Mouse (Mus musculus): ENCODE results near the gene Sco2.

Gene Sco2

GRCm38 (mm10) chr15:89373762-89374248 lies at the start of gene Sco2:
TSS of gene Sco2 (minus strand) at chr15:89373846.
- DNase-seq, result peak; percentile 95

DNA sequence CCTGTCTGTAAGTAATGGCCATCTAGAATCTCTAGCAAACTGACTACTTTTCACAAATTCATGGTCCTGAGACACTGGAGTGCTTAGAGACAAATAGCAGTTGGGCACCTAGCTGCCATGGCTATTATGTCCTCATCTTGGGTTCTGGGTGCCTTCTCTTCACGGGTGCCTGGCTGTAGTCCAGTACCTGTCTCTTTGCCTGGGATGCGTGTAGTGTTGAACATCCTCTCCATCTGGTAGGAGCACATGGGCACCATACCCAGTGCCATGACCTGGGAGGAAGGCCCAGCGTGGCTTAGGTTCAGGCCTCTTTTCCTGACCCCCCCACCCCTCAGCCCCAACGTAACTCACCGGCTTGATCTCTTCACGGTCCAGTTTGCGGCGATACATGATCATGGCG lies 48.3 kb upstream of the Sco2 start:
- DNase-seq, result no peak

GRCm38 (mm10) chr15:89415282-89415681 lies 41.6 kb upstream of the Sco2 start:
- no peak for DNase-seq

DNA sequence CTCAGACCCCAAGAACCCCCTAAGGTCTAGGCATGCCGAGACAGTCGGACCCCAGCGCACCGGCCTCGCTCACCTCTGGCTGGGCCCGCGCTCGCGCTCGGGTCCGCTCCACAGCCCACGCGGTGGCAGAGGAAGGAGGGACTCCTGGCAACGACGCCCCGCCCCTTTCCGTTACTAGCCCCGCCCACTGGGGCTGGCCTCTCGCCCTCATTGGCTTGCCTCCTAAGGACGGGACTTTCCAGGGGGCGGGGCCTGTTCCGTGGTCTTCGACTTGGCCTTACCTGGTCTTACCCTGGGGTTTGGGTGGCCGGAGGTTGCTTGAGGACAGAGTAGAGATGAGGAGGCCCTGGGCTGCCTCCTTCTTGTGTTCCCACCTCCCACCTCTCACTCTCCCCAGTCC lies 36.5 kb upstream of the Sco2 start, which contains the start of gene Syce3:
Gene Syce3, minus strand, starts transcription at position 386 of the 400 bp plus-strand sequence.
- DNase-seq, result no peak

- no peak for DNase-seq
Measured at GRCm38 (mm10) chr15:89406691-89407090, 33.0 kb upstream of the Sco2 start.

DNA sequence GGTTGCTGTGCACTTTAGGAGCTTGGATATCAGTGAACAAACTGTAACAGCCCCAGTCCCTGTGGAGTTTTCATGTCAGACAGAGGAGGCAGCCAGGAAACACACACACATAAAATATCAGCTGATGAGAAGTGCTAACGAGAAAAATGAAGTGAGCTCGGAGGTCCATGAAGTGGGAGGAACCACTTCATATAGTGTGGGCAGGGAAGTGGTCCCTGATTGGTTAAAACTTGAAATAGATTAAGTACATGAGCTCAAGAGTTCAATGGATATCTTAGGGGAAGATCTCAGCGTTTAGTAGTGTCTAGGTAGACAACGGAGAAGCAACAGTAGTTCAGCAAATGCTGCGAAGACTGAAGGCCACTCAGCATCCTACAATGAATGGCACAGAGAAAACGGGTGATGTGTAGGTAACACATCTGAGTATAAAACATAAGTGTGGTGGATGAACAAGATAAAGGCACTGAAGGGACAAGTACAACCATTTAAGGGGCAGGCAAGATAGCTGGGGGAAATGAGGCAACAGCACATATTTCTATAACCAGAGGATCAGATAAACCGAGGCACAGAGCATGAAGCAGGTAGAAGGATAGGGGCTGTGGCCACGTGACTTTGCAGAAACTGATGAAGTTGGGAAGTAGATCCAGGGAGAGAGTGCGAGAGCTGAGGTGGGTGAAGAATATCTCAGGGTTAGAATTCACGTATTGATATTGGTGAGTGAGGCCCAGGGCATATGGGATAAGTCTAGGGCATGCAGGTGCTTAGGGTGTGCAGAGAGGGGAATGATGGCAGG lies 31.4 kb upstream of the Sco2 start:
- no peak for DNase-seq

GRCm38 (mm10) chr15:89402471-89402870 lies 28.8 kb upstream of the Sco2 start:
- no peak for DNase-seq

DNA sequence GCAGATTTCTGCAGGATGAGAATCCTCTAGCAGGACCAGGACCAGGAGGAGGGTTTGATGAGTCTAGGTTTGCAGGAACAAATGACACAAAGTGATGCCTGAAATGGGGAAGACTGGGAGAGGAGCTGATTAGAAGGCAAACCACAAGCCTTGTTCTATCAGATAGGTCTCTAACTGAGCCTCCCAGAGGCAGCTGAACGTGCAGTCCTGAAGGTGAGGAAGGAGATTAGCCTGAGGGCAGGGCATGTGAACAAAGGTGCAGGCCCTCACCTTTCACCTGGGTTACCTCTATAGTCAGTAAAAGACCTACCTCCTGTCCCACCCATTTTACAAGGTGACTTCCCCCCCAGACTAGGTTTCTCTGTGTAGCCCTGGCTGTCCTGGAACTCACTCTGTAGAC lies 26.1 kb upstream of the Sco2 start:
- DNase-seq, result no peak

GRCm38 (mm10) chr15:89398146-89398545 lies 24.5 kb upstream of the Sco2 start:
- DNase-seq, result no peak

DNA sequence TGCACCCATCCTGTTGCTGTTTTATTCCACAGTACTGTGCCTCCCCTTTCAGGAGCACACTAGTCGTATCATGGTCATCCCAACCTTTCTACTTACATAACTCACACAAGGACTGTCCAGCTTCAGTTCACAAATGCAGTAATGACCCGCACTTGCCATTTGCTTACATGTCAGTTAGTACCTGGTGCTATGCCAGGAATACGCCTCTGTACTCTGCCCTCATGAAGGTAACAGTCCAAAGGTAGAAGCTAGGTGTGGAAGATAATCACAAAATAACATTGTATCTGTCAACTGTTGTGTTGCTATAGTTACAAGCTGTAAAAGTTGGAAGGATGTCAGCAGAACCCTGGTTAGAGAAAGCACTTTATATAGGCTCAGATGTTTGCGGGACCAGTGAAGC lies 23.2 kb upstream of the Sco2 start:
- DNase-seq, result no peak

GRCm38 (mm10) chr15:89390081-89390480 lies 16.4 kb upstream of the Sco2 start:
- DNase-seq, result no peak

DNA sequence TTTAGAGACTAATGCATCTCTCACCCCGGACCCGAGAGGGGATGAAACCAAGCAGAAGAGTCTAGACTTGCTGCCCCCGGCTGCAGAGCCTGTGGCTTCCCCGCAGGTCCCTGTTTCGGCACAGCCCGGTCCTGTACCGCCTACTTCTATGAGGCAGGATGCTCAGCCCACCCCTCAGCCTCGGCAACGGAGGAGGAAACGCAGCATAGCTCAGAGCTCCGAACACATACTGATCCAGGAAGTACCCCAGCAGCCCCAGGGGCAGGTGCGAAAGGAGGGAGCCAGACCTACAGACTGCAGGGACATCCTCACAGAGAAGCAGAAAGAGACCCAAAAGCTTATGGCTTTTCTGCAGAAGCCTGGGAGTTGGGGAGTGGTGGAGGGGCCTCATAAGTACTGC lies 13.5 kb upstream of the Sco2 start:
- DNase-seq, result no peak

- no peak for DNase-seq
Measured at GRCm38 (mm10) chr15:89384617-89385016, 11.0 kb upstream of the Sco2 start, which contains the start of gene Klhdc7b. TSS of gene Klhdc7b (plus strand) at chr15:89384917.

- DNase-seq, result no peak
Measured at GRCm38 (mm10) chr15:89379429-89379828, 5.8 kb upstream of the Sco2 start.

DNA sequence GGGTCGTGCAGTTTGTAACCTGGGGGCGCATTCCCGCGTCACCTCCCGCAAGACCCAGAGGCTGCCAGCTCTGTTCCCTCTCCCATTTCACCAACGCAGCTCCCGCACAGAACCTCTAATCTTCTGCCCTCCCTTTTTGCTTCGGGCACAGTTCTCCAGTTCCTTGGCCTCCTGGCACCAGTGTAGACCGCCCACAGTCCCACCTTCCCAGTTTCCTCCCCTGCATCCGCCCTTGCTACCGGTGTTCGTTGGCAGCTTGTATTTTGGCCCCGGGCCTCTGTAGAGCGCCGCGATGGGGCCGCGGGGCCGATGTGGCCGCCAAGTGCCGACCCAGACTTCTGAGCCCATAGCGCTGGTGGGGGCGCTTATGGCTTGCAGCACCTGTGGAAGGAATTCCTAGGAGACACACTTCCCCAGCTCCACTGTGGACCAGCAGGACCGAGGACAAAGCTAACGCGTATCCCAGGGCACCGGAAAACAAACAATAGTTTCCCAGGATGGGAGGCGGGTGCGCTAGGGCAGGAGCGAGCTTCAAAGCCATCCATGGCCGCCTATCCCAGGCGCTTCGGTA lies 5.3 kb upstream of the Sco2 start, which contains the start of gene Odf3b:
Gene Odf3b, minus strand, starts transcription at position 452 of the 571 bp plus-strand sequence.
- DNase-seq, result peak; percentile 52

DNA sequence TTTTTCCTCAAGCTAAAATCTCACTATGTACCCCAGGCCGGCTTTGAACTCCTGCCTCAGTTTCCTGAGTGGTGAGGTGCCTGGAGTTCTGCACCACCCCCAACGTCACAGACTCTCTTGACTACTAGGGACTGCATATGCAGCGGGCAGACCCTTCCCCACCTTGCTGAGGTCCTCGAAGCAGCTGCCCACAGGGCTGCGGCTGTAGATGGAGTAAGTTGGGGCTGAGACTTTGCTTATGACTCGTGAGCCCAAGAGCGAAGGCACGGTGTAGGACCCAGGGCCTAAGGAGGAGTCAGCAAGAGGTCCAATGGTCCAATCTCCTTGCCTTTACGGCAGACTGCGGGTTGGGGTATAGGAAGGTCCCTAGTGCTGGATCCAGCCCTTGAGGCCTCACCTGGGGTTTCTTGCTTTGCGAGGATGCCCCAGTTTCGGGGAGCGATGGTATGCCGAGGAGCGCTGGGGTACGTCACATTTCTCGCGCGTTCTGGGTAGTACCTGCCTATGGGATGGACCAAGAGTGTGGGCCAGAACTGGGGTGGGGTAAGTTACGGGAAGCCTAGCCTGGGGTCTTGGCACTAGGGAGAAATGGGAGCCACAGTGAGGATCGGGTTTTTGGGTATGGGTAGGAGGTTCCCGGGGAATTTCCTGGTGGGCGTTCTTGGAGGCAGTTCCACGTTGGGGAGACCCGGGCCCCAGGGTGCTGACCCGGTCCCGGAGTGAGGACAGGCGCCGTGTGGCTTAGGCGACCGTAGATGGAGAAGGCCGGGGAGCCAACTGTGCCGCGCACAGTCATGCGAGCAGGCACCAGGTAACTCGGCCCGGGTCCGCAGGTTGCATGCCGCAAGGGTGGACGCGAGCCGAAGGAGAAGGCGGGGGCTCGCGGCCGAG lies 4.5 kb upstream of the Sco2 start:
- DNase-seq, result peak; percentile 21

DNA sequence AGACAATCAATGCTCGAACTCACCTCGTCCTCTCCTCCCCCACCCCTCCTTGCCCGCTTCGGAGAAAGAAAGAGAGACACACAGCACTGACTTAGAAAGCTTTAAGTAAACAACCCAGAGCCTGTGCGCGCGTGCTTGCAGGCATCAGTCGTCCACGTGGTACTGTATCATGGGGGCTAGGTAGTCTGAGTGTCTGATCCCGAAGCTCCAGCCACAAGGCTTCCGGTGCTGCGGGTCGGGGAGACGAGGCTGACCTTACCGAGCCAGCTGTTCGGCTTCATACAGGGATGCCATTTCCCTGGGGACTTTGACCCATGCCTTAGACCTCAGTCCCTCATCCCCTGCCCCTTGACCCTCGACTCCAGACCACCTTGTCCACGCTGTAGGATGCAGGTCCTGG lies 3.7 kb upstream of the Sco2 start:
- peak; percentile 20 for DNase-seq

DNA sequence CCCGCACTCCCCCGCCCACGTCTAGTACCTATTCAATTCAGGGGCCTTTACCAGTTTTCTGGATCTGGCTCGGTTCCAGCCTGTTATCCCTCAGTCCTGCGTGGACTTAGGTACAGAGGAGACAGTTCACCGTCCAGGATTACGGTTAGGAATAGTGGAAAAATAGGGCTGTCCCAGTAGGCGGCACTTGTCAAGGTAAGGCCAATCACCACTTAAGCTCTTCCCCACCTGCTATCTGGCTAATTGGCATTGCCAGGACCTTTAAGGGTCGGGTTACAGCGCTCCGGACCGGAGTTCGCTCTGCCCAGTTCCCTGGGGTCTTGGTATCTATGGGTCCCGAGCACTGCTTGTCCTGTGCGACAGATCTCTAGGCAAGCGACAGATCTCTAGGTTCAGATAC lies 3.3 kb upstream of the Sco2 start, which contains the start of gene Tymp:
Gene Tymp, minus strand, starts transcription at position 83 of the 400 bp plus-strand sequence.
- no peak for DNase-seq

GRCm38 (mm10) chr15:89376040-89376439 lies 2.4 kb upstream of the Sco2 start:
- DNase-seq, result no peak

DNA sequence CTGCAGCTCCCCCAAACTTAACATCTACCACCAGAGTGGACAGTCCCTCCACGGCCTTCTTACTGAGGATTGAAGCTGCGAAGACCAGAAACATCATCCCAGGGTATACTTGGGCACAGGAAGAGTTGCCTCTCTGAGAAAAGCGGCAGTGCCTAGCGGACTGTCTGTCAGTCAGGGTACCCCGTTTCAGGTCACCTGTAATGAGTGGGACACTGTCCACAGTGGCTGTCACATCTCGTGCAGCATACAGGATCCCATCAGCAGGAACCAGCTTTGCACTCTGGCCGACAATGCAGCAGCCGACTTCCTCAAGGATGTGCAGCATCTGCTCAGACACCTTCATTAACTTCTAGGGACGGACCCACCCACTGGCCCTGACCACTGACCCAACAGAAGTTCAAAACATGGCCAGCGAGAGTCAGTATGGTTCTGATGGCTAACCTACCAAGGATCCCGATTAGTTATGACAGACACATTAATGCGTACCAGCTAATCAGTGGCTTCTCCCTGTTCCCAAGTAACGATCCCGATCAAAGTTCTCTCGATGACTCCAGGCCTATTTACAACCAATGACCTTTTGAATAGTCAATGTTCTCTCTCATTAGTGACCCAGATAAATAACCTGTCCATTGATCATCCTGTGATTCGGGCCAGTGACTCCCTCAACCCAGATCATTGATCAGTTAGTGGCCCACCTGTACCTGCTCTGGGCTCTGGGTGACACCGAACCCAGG lies 1.3 kb upstream of the Sco2 start:
- DNase-seq, result no peak

- DNase-seq, result no peak
Measured at GRCm38 (mm10) chr15:89374340-89374739, 694 bp upstream of the Sco2 start.

DNA sequence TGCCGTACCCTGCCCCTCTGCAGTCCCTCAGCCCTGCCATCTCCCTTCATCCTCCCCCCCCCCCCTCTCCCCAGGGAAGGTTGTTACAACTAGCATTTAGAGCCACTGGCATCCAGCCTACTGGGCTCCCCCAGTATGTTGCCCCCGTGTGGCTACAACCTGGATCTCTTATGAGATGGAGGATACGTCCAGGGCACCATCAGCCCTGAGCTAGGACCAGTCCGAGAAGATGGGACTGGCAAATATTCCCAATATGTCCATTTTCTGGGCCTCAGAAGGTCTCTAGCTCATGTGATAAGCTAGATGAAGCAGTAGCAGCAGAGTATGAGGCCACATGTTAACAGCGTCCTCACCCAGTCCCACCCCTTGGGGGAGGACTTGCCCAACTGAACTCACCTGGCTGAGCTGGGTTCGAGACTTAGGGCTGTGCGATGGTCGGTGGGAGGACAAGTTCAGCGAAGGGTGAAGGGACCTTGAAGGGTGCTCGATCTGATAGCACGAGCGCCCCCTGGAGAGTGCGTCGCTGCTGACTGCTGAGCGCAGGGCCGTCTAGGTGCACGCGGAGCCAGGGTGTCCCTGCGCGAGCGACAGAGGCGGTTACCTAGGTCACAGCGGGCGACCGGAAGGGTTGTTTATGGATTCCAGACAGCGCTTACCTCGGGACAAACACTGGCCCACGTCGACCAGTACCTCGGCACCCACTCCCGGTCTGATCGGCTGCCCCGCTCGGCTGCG lies 452 bp downstream of the Sco2 start:
- peak; percentile 89 for DNase-seq

All from embryo, embryonic 11 days (tissue).